Mouse (Mus musculus) CD8-positive naive resting alpha-beta T cell, adult 2 months (primary cell): ENCODE data around the gene Palld.

Source experiments
- DNase-seq, 2 experiments: peaks; one replicate each; pipeline ENCODE4 v3.0.0; 2022; ENCODE audit warnings: low read depth in 2 of 2, low spot score in 2 of 2

The Palld gene

GRCm38 (mm10) chr8:61591446-61591845 lies 311.0 kb downstream of the Palld start:
- DNase-seq: no peak

- peak; percentile 53 to 71 for DNase-seq
Measured at GRCm38 (mm10) chr8:61590551-61591431, 311.7 kb downstream of the Palld start.

GRCm38 (mm10) chr8:61589972-61590391 lies 312.5 kb downstream of the Palld start:
- DNase-seq: no peak

GRCm38 (mm10) chr8:61588336-61588735 lies 314.2 kb downstream of the Palld start:
- DNase-seq: no peak

GRCm38 (mm10) chr8:61587731-61588130 lies 314.8 kb downstream of the Palld start:
- DNase-seq: peak; percentile 13 to 28

- no peak for DNase-seq
Measured at GRCm38 (mm10) chr8:61586529-61586928, 316.0 kb downstream of the Palld start.

GRCm38 (mm10) chr8:61585746-61586145 lies 316.7 kb downstream of the Palld start:
- no peak for DNase-seq

- DNase-seq: no peak
Measured at GRCm38 (mm10) chr8:61584714-61585383, 317.6 kb downstream of the Palld start.

GRCm38 (mm10) chr8:61582547-61582946 lies 319.9 kb downstream of the Palld start:
- DNase-seq: no peak

GRCm38 (mm10) chr8:61581259-61581658 lies 321.2 kb downstream of the Palld start:
- no peak for DNase-seq

- no peak for DNase-seq
Measured at GRCm38 (mm10) chr8:61579831-61580230, 322.7 kb downstream of the Palld start.

- no peak for DNase-seq
Measured at GRCm38 (mm10) chr8:61578754-61579153, 323.7 kb downstream of the Palld start.

- no peak for DNase-seq
Measured at GRCm38 (mm10) chr8:61575096-61575653, 327.3 kb downstream of the Palld start.

GRCm38 (mm10) chr8:61574526-61574925 lies 328.0 kb downstream of the Palld start:
- no peak for DNase-seq

- DNase-seq: no peak
Measured at GRCm38 (mm10) chr8:61573179-61573937, 329.1 kb downstream of the Palld start.

- no peak for DNase-seq
Measured at GRCm38 (mm10) chr8:61572697-61573096, 329.8 kb downstream of the Palld start.

GRCm38 (mm10) chr8:61570637-61571036 lies 331.9 kb downstream of the Palld start:
- no peak for DNase-seq

- DNase-seq: no peak
Measured at GRCm38 (mm10) chr8:61569721-61570120, 332.8 kb downstream of the Palld start.

GRCm38 (mm10) chr8:61569211-61569610 lies 333.3 kb downstream of the Palld start:
- no peak for DNase-seq

- no peak for DNase-seq
Measured at GRCm38 (mm10) chr8:61563378-61563777, 339.1 kb downstream of the Palld start.

GRCm38 (mm10) chr8:61562626-61563025 lies 339.9 kb downstream of the Palld start:
- peak in 1 of 2 experiments; percentile 8 for DNase-seq
